Mouse (Mus musculus): ENCODE data around the gene Dcbld1. TPM values are rescaled to one million over a fixed set of nuclear protein-coding genes. Genes with fewer than 3 reads are reported as not detected.
"Not testable (repeated sequence)": the region's sequence is repeated elsewhere in the genome, so short reads cannot be mapped to it uniquely, and the experiment has no call there.

Gene Dcbld1
- polyA plus RNA-seq, 1 experiment from 2014 or later = 19.5 TPM

- peaks cover 4% of the 10 kb centered on the region; the same call in 1 of the 2 replicates for H3K36me3 ChIP-seq
- no peak overlapping the region for H3K4me3 ChIP-seq (replicated peaks)
- no peaks in the 10 kb centered on the region for H3K4me1 ChIP-seq
- H3K9ac ChIP-seq = no peak overlapping the region
- H3K9me3 ChIP-seq (replicated peaks) = no peaks in the 10 kb centered on the region
- 85% methylated on average over 3 of the region's 3 CpGs for WGBS
- H3K27me3 ChIP-seq = no peaks in the 10 kb centered on the region
- no peak overlapping the region for H3K4me2 ChIP-seq (replicated peaks)
- H3K27ac ChIP-seq (replicated peaks) = no peak overlapping the region
- no peak for ATAC-seq (ENCODE audit: insufficient number of reproducible peaks, low FRiP score, low TSS enrichment, low read depth)
These were observed 47.2 kb downstream of the Dcbld1 start for GRCm38 (mm10) chr10:52280623-52281022.

- Histone ChIP-seq H3K4me1 (no peaks in the 10 kb centered on the region), H3K36me3 (peaks cover 4% of the 10 kb centered on the region; the same call in 1 of the 2 replicates), H3K9me3 (replicated peaks) (no peaks in the 10 kb centered on the region), H3K4me2 (replicated peaks) (no peak overlapping the region), H3K27ac (replicated peaks) (no peak overlapping the region), H3K4me3 (replicated peaks) (no peak overlapping the region), H3K9ac (no peak overlapping the region), H3K27me3 (no peaks in the 10 kb centered on the region)
- ATAC-seq (ENCODE audit: insufficient number of reproducible peaks, low FRiP score, low TSS enrichment, low read depth) = no peak
These were observed 47.9 kb downstream of the Dcbld1 start for GRCm38 (mm10) chr10:52281337-52281736.

- H3K4me2 ChIP-seq (replicated peaks) = no peak overlapping the region
- no peaks in the 10 kb centered on the region for H3K27me3 ChIP-seq
- 69% methylated on average over 8 of the region's 8 CpGs for WGBS
- no peak for ATAC-seq (ENCODE audit: insufficient number of reproducible peaks, low FRiP score, low TSS enrichment, low read depth)
- H3K27ac ChIP-seq (replicated peaks) = no peak overlapping the region
- no peaks in the 10 kb centered on the region for H3K9me3 ChIP-seq (replicated peaks)
- peaks cover 4% of the 10 kb centered on the region; the same call in 1 of the 2 replicates for H3K36me3 ChIP-seq
- no peaks in the 10 kb centered on the region for H3K4me1 ChIP-seq
- no peak overlapping the region for H3K9ac ChIP-seq
- no peak overlapping the region for H3K4me3 ChIP-seq (replicated peaks)
These were observed 51.2 kb downstream of the Dcbld1 start for GRCm38 (mm10) chr10:52284578-52284977.

GRCm38 (mm10) chr10:52287852-52288533 lies 54.6 kb downstream of the Dcbld1 start:
- H3K4me2 ChIP-seq (replicated peaks) = no peak overlapping the region
- peaks cover 4% of the 10 kb centered on the region; the same call in 1 of the 2 replicates for H3K36me3 ChIP-seq
- no peak overlapping the region for H3K4me3 ChIP-seq (replicated peaks)
- no peaks in the 10 kb centered on the region for H3K27me3 ChIP-seq
- no peaks in the 10 kb centered on the region for H3K4me1 ChIP-seq
- no peak overlapping the region for H3K27ac ChIP-seq (replicated peaks)
- 77% methylated on average over 5 of the region's 5 CpGs for WGBS
- no peaks in the 10 kb centered on the region for H3K9me3 ChIP-seq (replicated peaks)
- H3K9ac ChIP-seq = no peak overlapping the region
- no peak for ATAC-seq (ENCODE audit: insufficient number of reproducible peaks, low FRiP score, low TSS enrichment, low read depth)

GRCm38 (mm10) chr10:52289261-52289660 lies 55.8 kb downstream of the Dcbld1 start:
- Histone ChIP-seq H3K36me3 (0 out of 2 replicates have a peak, but pooled peaks cover under 1% of the 10 kb centered on the region), H3K27ac (replicated peaks) (no peak overlapping the region), H3K4me3 (replicated peaks) (no peak overlapping the region), H3K9me3 (replicated peaks) (no peaks in the 10 kb centered on the region), H3K4me2 (replicated peaks) (no peak overlapping the region), H3K27me3 (no peaks in the 10 kb centered on the region), H3K9ac (no peak overlapping the region), H3K4me1 (no peaks in the 10 kb centered on the region)
- ATAC-seq (ENCODE audit: insufficient number of reproducible peaks, low FRiP score, low TSS enrichment, low read depth) = no peak
- WGBS = 88% methylated on average over 3 of the region's 3 CpGs

- not testable (repeated sequence) for H3K27ac ChIP-seq (replicated peaks); H3K36me3 ChIP-seq; H3K27me3 ChIP-seq; H3K4me3 ChIP-seq (replicated peaks); H3K9ac ChIP-seq; H3K4me1 ChIP-seq; H3K9me3 ChIP-seq (replicated peaks); H3K4me2 ChIP-seq (replicated peaks); ATAC-seq (ENCODE audit: insufficient number of reproducible peaks, low FRiP score, low TSS enrichment, low read depth)
- WGBS = 41% methylated on average over 1 of the region's 1 CpGs
These were observed 59.0 kb downstream of the Dcbld1 start for GRCm38 (mm10) chr10:52292391-52292790.

- no peak overlapping the region for H3K4me3 ChIP-seq (replicated peaks)
- no peaks in the 10 kb centered on the region for H3K9me3 ChIP-seq (replicated peaks)
- no peak overlapping the region for H3K4me2 ChIP-seq (replicated peaks)
- WGBS = 86% methylated on average over 4 of the region's 4 CpGs
- no peaks in the 10 kb centered on the region for H3K27me3 ChIP-seq
- ATAC-seq (ENCODE audit: insufficient number of reproducible peaks, low FRiP score, low TSS enrichment, low read depth) = no peak
- H3K4me1 ChIP-seq = no peaks in the 10 kb centered on the region
- no peaks in the 10 kb centered on the region for H3K36me3 ChIP-seq
- H3K27ac ChIP-seq (replicated peaks) = no peak overlapping the region
- no peak overlapping the region for H3K9ac ChIP-seq
These were observed 60.6 kb downstream of the Dcbld1 start for GRCm38 (mm10) chr10:52293921-52294577.

GRCm38 (mm10) chr10:52295934-52296333 lies 62.5 kb downstream of the Dcbld1 start:
- ATAC-seq (ENCODE audit: insufficient number of reproducible peaks, low FRiP score, low TSS enrichment, low read depth) = no peak
- no peak overlapping the region for H3K4me2 ChIP-seq (replicated peaks)
- H3K9ac ChIP-seq = no peak overlapping the region
- no peak overlapping the region for H3K27ac ChIP-seq (replicated peaks)
- 92% methylated on average over 2 of the region's 2 CpGs for WGBS
- no peak overlapping the region for H3K4me3 ChIP-seq (replicated peaks)
- no peaks in the 10 kb centered on the region for H3K9me3 ChIP-seq (replicated peaks)
- no peaks in the 10 kb centered on the region for H3K4me1 ChIP-seq
- H3K27me3 ChIP-seq = no peaks in the 10 kb centered on the region
- H3K36me3 ChIP-seq = no peaks in the 10 kb centered on the region

- not testable (repeated sequence) for H3K27ac ChIP-seq (replicated peaks); H3K36me3 ChIP-seq; ATAC-seq (ENCODE audit: insufficient number of reproducible peaks, low FRiP score, low TSS enrichment, low read depth); H3K4me3 ChIP-seq (replicated peaks); H3K4me1 ChIP-seq; H3K27me3 ChIP-seq; H3K9ac ChIP-seq; H3K4me2 ChIP-seq (replicated peaks); H3K9me3 ChIP-seq (replicated peaks)
These were observed 65.1 kb downstream of the Dcbld1 start for GRCm38 (mm10) chr10:52298568-52298967.

GRCm38 (mm10) chr10:52301766-52302165 lies 68.3 kb downstream of the Dcbld1 start:
- 85% methylated on average over 4 of the region's 4 CpGs for WGBS
- no peak for ATAC-seq (ENCODE audit: insufficient number of reproducible peaks, low FRiP score, low TSS enrichment, low read depth)
- H3K4me3 ChIP-seq (replicated peaks) = no peak overlapping the region
- H3K4me1 ChIP-seq = no peaks in the 10 kb centered on the region
- no peaks in the 10 kb centered on the region for H3K9me3 ChIP-seq (replicated peaks)
- no peaks in the 10 kb centered on the region for H3K27me3 ChIP-seq
- H3K27ac ChIP-seq (replicated peaks) = no peak overlapping the region
- H3K9ac ChIP-seq = no peak overlapping the region
- no peaks in the 10 kb centered on the region for H3K36me3 ChIP-seq
- no peak overlapping the region for H3K4me2 ChIP-seq (replicated peaks)

- Histone ChIP-seq H3K9me3 (replicated peaks) (no peaks in the 10 kb centered on the region), H3K27me3 (no peaks in the 10 kb centered on the region), H3K4me2 (replicated peaks) (no peak overlapping the region), H3K4me3 (replicated peaks) (no peak overlapping the region), H3K27ac (replicated peaks) (no peak overlapping the region), H3K4me1 (no peaks in the 10 kb centered on the region), H3K36me3 (no peaks in the 10 kb centered on the region), H3K9ac (no peak overlapping the region)
- ATAC-seq (ENCODE audit: insufficient number of reproducible peaks, low FRiP score, low TSS enrichment, low read depth) = no peak
These were observed 68.9 kb downstream of the Dcbld1 start for GRCm38 (mm10) chr10:52302271-52302670.

- Histone ChIP-seq H3K4me3 (replicated peaks) (no peak overlapping the region), H3K9ac (no peak overlapping the region), H3K4me2 (replicated peaks) (no peak overlapping the region), H3K27ac (replicated peaks) (no peak overlapping the region), H3K27me3 (no peaks in the 10 kb centered on the region), H3K36me3 (no peaks in the 10 kb centered on the region), H3K9me3 (replicated peaks) (no peaks in the 10 kb centered on the region), H3K4me1 (no peaks in the 10 kb centered on the region)
- ATAC-seq (ENCODE audit: insufficient number of reproducible peaks, low FRiP score, low TSS enrichment, low read depth) = no peak
- 66% methylated on average over 7 of the region's 7 CpGs for WGBS
These were observed 71.2 kb downstream of the Dcbld1 start for GRCm38 (mm10) chr10:52304574-52304973.
